Mouse (Mus musculus) liver, postnatal 0 days (tissue): ENCODE data around the gene Wfdc9. TPM values are rescaled to one million over a fixed set of nuclear protein-coding genes. Genes with fewer than 3 reads are reported as not detected.

Experiments
- ATAC-seq: fragments of 200-750 bp; cut with Nextera tagmentation; 2 replicates; pipeline ENCODE4 v1.8.0; 2017; ENCODE audit warnings: mild to moderate bottlenecking, moderate library complexity
- DNase-seq: peaks from one replicate; pipeline ENCODE4 v3.0.0-alpha.2; 2016
- H3K27ac ChIP-seq: fragments of 300-500 bp; sonication (generic); 2 replicates; pipeline ENCODE4 v1.5.1; 2014; ENCODE audit warnings: antibody characterized with exemption, moderate library complexity, mild to moderate bottlenecking, low read depth
- H3K27me3 ChIP-seq: fragments of 300-500 bp; sonication (generic); 2 replicates; pipeline ENCODE4 v1.6.1; 2014; ENCODE audit warnings: low read length, control low read depth, mixed read lengths; ENCODE audit not compliant: insufficient read depth
- H3K36me3 ChIP-seq: fragments of 300-500 bp; sonication (generic); replicated peaks from 2 replicates; pipeline ENCODE4 v1.6.1; 2014; ENCODE audit warnings: mild to moderate bottlenecking, control low read depth, low read length, moderate library complexity, mixed read lengths; ENCODE audit not compliant: insufficient read depth
- H3K4me1 ChIP-seq: fragments of 300-500 bp; sonication (generic); 2 replicates; pipeline ENCODE4 v1.6.1; 2014; ENCODE audit warnings: antibody characterized with exemption, mild to moderate bottlenecking, control low read depth; ENCODE audit not compliant: insufficient read depth
- H3K4me2 ChIP-seq: fragments of 300-500 bp; sonication (generic); 2 replicates; pipeline ENCODE4 v1.6.1; 2014; ENCODE audit warnings: low read depth, mild to moderate bottlenecking, low read length, moderate library complexity, mixed read lengths
- H3K4me3 ChIP-seq: fragments of 300-500 bp; sonication (generic); 2 replicates; pipeline ENCODE4 v1.5.1; 2014; ENCODE audit warnings: low read depth, low read length
- H3K9ac ChIP-seq: fragments of 300-500 bp; sonication (generic); replicated peaks from 2 replicates; pipeline ENCODE4 v1.6.1; 2014; ENCODE audit warnings: mild to moderate bottlenecking, moderate library complexity
- H3K9me3 ChIP-seq: fragments of 300-500 bp; sonication (generic); 2 replicates; pipeline ENCODE4 v1.6.1; 2016; ENCODE audit warnings: mild to moderate bottlenecking, control low read depth, low read length, mixed read lengths
- CTCF ChIP-seq: sonication (generic); IDR thresholded peaks from 2 replicates; pipeline ENCODE4 v1.5.1; 2016; ENCODE audit warnings: antibody characterized with exemption, low read depth
- EP300 ChIP-seq: IDR thresholded peaks from 2 replicates; pipeline ENCODE4 v1.6.1; 2016; ENCODE audit warnings: antibody characterized with exemption, low read depth, mild to moderate bottlenecking
- WGBS: fragments of 180-500 bp; shearing (Covaris S2); extraction: QIAGEN DNeasy Blood & Tissue Kit; methylation state at CpG from one replicate; pipeline ENCODE4 v1.1.7; 2014; ENCODE audit not compliant: insufficient replicate concordance; 5-methylcytosine and 5-hydroxymethylcytosine counted together
- polyA plus RNA-seq: library from polyadenylated mRNA; unstranded; fragments of >200 nt; fragmentation: Nextera tagmentation; extraction: Ambion mirVana; gene quantifications from 2 replicates; pipeline ENCODE4 v1.2.1, GENCODE M21; 2015

The Wfdc9 gene
- polyA plus RNA-seq, 1 experiment from 2014 or later = not detected

GRCm38 (mm10) chr2:164684807-164685206, 28.4 kb upstream of the Wfdc9 start, which contains the start of gene Wfdc13:
Wfdc13 (plus strand) TSS chr2:164685107.
- Histone ChIP-seq H3K4me2 (no peak within 1 kb of the TSS), H3K4me3 (no peak within 1 kb of the TSS), H3K27ac (no peak within 1 kb of the TSS), H3K9ac (no peak within 1 kb of the TSS), H3K9me3 (no peaks in the 10 kb centered on the region), H3K27me3 (no peaks in the 10 kb centered on the region), H3K36me3 (no peaks in the 10 kb centered on the region), H3K4me1 (no peaks in the 10 kb centered on the region)
- TF ChIP-seq EP300 (no peak), CTCF (no peak)
- ATAC-seq = no peak
- no peak for DNase-seq
- 52% methylated on average over 3 of the region's 3 CpGs for WGBS

GRCm38 (mm10) chr2:164679906-164680305, 23.5 kb upstream of the Wfdc9 start:
- H3K27ac ChIP-seq = no peak overlapping the region
- 13% methylated on average over 3 of the region's 3 CpGs for WGBS
- H3K4me3 ChIP-seq = no peak overlapping the region
- H3K27me3 ChIP-seq = no peaks in the 10 kb centered on the region
- no peaks in the 10 kb centered on the region for H3K9me3 ChIP-seq
- TF ChIP-seq EP300 (no peak), CTCF (no peak)
- no peaks in the 10 kb centered on the region for H3K36me3 ChIP-seq
- no peak overlapping the region for H3K9ac ChIP-seq
- H3K4me2 ChIP-seq = no peak overlapping the region
- peak; percentile 47 for DNase-seq
- H3K4me1 ChIP-seq = peaks cover 7% of the 10 kb centered on the region
- ATAC-seq = peak; percentile 59

GRCm38 (mm10) chr2:164678848-164679625, 22.7 kb upstream of the Wfdc9 start:
- peak overlapping the region; percentile 60 for H3K4me2 ChIP-seq
- peak overlapping the region; percentile 20; the same call in 1 of the 2 replicates for H3K4me3 ChIP-seq
- H3K27ac ChIP-seq = peak overlapping the region; percentile 62; the same call in 1 of the 2 replicates
- no peak overlapping the region for H3K9ac ChIP-seq
- DNase-seq (peak; percentile 88), ATAC-seq (peak; percentile 80)
- no peaks in the 10 kb centered on the region for H3K36me3 ChIP-seq
- TF ChIP-seq CTCF (peak; percentile 87), EP300 (no peak)
- H3K27me3 ChIP-seq = no peaks in the 10 kb centered on the region
- H3K9me3 ChIP-seq = no peaks in the 10 kb centered on the region
- WGBS = 18% methylated on average over 19 of the region's 19 CpGs
- H3K4me1 ChIP-seq = peaks cover 7% of the 10 kb centered on the region

- no peak for TF ChIP-seq EP300
- no peak for TF ChIP-seq CTCF
- no peak overlapping the region for H3K4me2 ChIP-seq
- H3K9me3 ChIP-seq = no peaks in the 10 kb centered on the region
- no peak overlapping the region for H3K4me3 ChIP-seq
- H3K4me1 ChIP-seq = peaks cover 7% of the 10 kb centered on the region
- DNase-seq (no peak), ATAC-seq (no peak)
- no peaks in the 10 kb centered on the region for H3K36me3 ChIP-seq
- no peaks in the 10 kb centered on the region for H3K27me3 ChIP-seq
- H3K27ac ChIP-seq = no peak overlapping the region
- 72% methylated on average over 16 of the region's 16 CpGs for WGBS
- H3K9ac ChIP-seq = no peak overlapping the region
Observed at GRCm38 (mm10) chr2:164676916-164677685, 20.7 kb upstream of the Wfdc9 start.

- DNase-seq (no peak), ATAC-seq (no peak)
- 73% methylated on average over 7 of the region's 7 CpGs for WGBS
- Histone ChIP-seq H3K9me3 (no peaks in the 10 kb centered on the region), H3K27me3 (no peaks in the 10 kb centered on the region), H3K4me3 (no peak overlapping the region), H3K4me2 (no peak overlapping the region), H3K4me1 (peaks cover 7% of the 10 kb centered on the region), H3K36me3 (no peaks in the 10 kb centered on the region), H3K27ac (no peak overlapping the region), H3K9ac (no peak overlapping the region)
- TF ChIP-seq EP300 = no peak
- TF ChIP-seq CTCF = peak; percentile 55
Observed at GRCm38 (mm10) chr2:164676103-164676502, 19.7 kb upstream of the Wfdc9 start.

GRCm38 (mm10) chr2:164673987-164674386, 17.6 kb upstream of the Wfdc9 start, which contains the start of gene Wfdc11:
Wfdc11 (minus strand) TSS chr2:164674087.
- no peak within 1 kb of the TSS for H3K27ac ChIP-seq
- ATAC-seq (no peak), DNase-seq (no peak)
- no peaks in the 10 kb centered on the region for H3K27me3 ChIP-seq
- no peaks in the 10 kb centered on the region for H3K9me3 ChIP-seq
- no peak within 1 kb of the TSS for H3K4me2 ChIP-seq
- H3K9ac ChIP-seq = no peak within 1 kb of the TSS
- WGBS = 65% methylated on average over 7 of the region's 7 CpGs
- H3K36me3 ChIP-seq = no peaks in the 10 kb centered on the region
- H3K4me1 ChIP-seq = peaks cover 2% of the 10 kb centered on the region; the same call in 1 of the 2 replicates
- TF ChIP-seq CTCF = no peak
- no peak for TF ChIP-seq EP300
- no peak within 1 kb of the TSS for H3K4me3 ChIP-seq
